In genomic region chr3:114032333-114032732, GRCm38 (mm10) we compare ENCODE assay signal across 8 mouse cellular contexts. TPM values are rescaled to one million over a fixed set of nuclear protein-coding genes. Genes with fewer than 3 reads are reported as not detected.
DNase-seq lines count a peak whose midpoint lies in the region; ATAC-seq and TF ChIP-seq lines count a peak whose summit lies in the region.

No protein-coding gene starts in this region.

- intact Hi-C loops in heart, postnatal 10 days (cut with DNase I), result loop anchor here (2.0 kb wide), 1 partner anchor 338 kb away; no protein-coding TSS in a partner anchor

- 0 out of 2 replicates have a peak, but pooled peaks cover 3% of the 10 kb centered on the region for H3K4me1 ChIP-seq in kidney, adult 2 months (ENCODE audit: control insufficient read depth, insufficient read depth, low read length)
- H3K4me1 ChIP-seq in limb, embryonic 11.5 days (ENCODE audit: control insufficient read depth, insufficient read depth, low read length), result no peaks in the 10 kb centered on the region
- peaks cover 18% of the 10 kb centered on the region for H3K4me1 ChIP-seq in neural tube, embryonic 15.5 days

- H3K36me3 ChIP-seq in kidney, adult 2 months (ENCODE audit: control insufficient read depth, insufficient read depth, low read length), result no peaks in the 10 kb centered on the region
- H3K36me3 ChIP-seq in limb, embryonic 11.5 days (ENCODE audit: control insufficient read depth, insufficient read depth, low read length), result no peaks in the 10 kb centered on the region
- H3K36me3 ChIP-seq in neural tube, embryonic 15.5 days, result no peaks in the 10 kb centered on the region

- peak overlapping the region; percentile 79 for H3K4me2 ChIP-seq in limb, embryonic 11.5 days (ENCODE audit: low read depth, severe bottlenecking)
- H3K4me2 ChIP-seq in neural tube, embryonic 15.5 days, result peak overlapping the region; percentile 96

- H3K27me3 ChIP-seq in kidney, adult 2 months (replicated peaks; ENCODE audit: control insufficient read depth, insufficient read depth, low read length), result 0 out of 2 replicates have a peak, but pooled peaks cover 2% of the 10 kb centered on the region
- H3K27me3 ChIP-seq in limb, embryonic 11.5 days (ENCODE audit: control insufficient read depth, insufficient read depth, low read length), result no peaks in the 10 kb centered on the region
- no peaks in the 10 kb centered on the region for H3K27me3 ChIP-seq in neural tube, embryonic 15.5 days (replicated peaks)

- 8% methylated on average over 4 of the region's 4 CpGs for WGBS in kidney, adult 2 months
- 8% methylated on average over 4 of the region's 4 CpGs for WGBS in limb, embryonic 11.5 days
- WGBS in neural tube, embryonic 15.5 days, result 4% methylated on average over 4 of the region's 4 CpGs

- DNase-seq in kidney, adult 2 months, result no peak
- no peak for DNase-seq in kidney, adult 8-10 months
- DNase-seq in cerebellum, postnatal 14 days, result peak; percentile 48 to 58
- DNase-seq in heart, postnatal 10 days, result peak; percentile 5 to 17
- DNase-seq in limb, embryonic 11.5 days (ENCODE audit: low spot score), result peak; percentile 23
- DNase-seq in natural killer cell, adult 2 months (ENCODE audit: low spot score in 2 of 2), result no peak
- DNase-seq in adrenal gland, adult 18-20 months (ENCODE audit: low spot score in 2 of 2), result no peak

- no peak for ATAC-seq in limb, embryonic 11.5 days (ENCODE audit: insufficient number of reproducible peaks, low FRiP score, low TSS enrichment, low read depth)
- ATAC-seq in neural tube, embryonic 15.5 days (ENCODE audit: low FRiP score), result 0 out of 2 replicates have a peak, but pooled peaks have one; percentile 29

- H3K9me3 ChIP-seq in limb, embryonic 11.5 days (ENCODE audit: control insufficient read depth, low read length), result no peaks in the 10 kb centered on the region
- H3K9me3 ChIP-seq in neural tube, embryonic 15.5 days (replicated peaks), result no peaks in the 10 kb centered on the region

- no peak overlapping the region for H3K4me3 ChIP-seq in kidney, adult 2 months (ENCODE audit: insufficient read depth, low read depth, low read length)
- H3K4me3 ChIP-seq in limb, embryonic 11.5 days (ENCODE audit: low read depth, low read length), result peak overlapping the region; percentile 57
- H3K4me3 ChIP-seq in neural tube, embryonic 15.5 days (replicated peaks), result peak overlapping the region; percentile 65

- no peak overlapping the region for H3K9ac ChIP-seq in limb, embryonic 11.5 days (ENCODE audit: low read length)
- peak overlapping the region; percentile 59 for H3K9ac ChIP-seq in neural tube, embryonic 15.5 days (replicated peaks)

- TF ChIP-seq CTCF in kidney, adult 2 months (conservative IDR thresholded peaks at IDR 0.05; ENCODE audit: insufficient read depth, insufficient read length, low read depth, low read length), result 0 out of 2 replicates have a peak, but pooled peaks have one; percentile 23

- no peak overlapping the region for H3K27ac ChIP-seq in kidney, adult 2 months (ENCODE audit: insufficient read depth, low read depth, low read length)
- no peak overlapping the region for H3K27ac ChIP-seq in limb, embryonic 11.5 days (replicated peaks; ENCODE audit: low read depth, low read length)
- H3K27ac ChIP-seq in neural tube, embryonic 15.5 days (replicated peaks), result peak overlapping the region; percentile 70

- TF ChIP-seq POLR2A in kidney, adult 2 months (IDR thresholded peaks at IDR 0.05; ENCODE audit: low read depth, low read length), result no peak

RNA-seq across cellular contexts. Expression of gene Col11a1, which starts 2.0 kb away (rescaled TPM):
- 0.06 and 0.29 TPM in 2 replicates for polyA plus RNA-seq in kidney, adult 2 months (2012; rRNA removed)
- 1 to 10 TPM; 1.2 to 1.3 TPM for total RNA-seq in heart, postnatal 10 days (2021)
- 17.8 and 20.4 TPM in 2 replicates for polyA plus RNA-seq in limb, embryonic 11.5 days (2014; fragmentation: Nextera tagmentation; extraction: Ambion mirVana)
- polyA plus RNA-seq in neural tube, embryonic 15.5 days (2015; fragmentation: Nextera tagmentation; extraction: Ambion mirVana), result 18.6 and 26.4 TPM in 2 replicates
- total RNA-seq in adrenal gland, adult 18-20 months (2021), result 1 to 10 TPM; 1.5 to 1.6 TPM

Comparison
In these comparisons a context has a peak if more than half of its experiments do, and no peak if none do; other contexts are left out.
1. DNase-seq: peak in cerebellum, postnatal 14 days (2 of 2), heart, postnatal 10 days (2 of 2) and limb, embryonic 11.5 days (single experiment); none in kidney, adult 2 months (single experiment), kidney, adult 8-10 months (0 of 2), natural killer cell, adult 2 months (0 of 2) and adrenal gland, adult 18-20 months (0 of 2).
2. RNA of gene Col11a1, which starts 2.0 kb away (polyA plus RNA-seq): 18.6 to 26.4 TPM in neural tube, embryonic 15.5 days and 17.8 to 20.4 TPM in limb, embryonic 11.5 days; 0.06 to 0.29 TPM in kidney, adult 2 months; every median in the first group is over 10 times any median in the second.